Mouse (Mus musculus) effector memory CD4-positive, alpha-beta T cell, adult 7 months (primary cell): ENCODE measurements around the gene Fgd5. TPM values are rescaled to one million over a fixed set of nuclear protein-coding genes. Genes with fewer than 3 reads are reported as not detected.

ENCODE experiments used
- polyA plus RNA-seq: library from polyadenylated mRNA; unstranded; fragments of 100-300 nt; shearing (Covaris generic); gene quantifications from one replicate; pipeline ENCODE4 v1.2.1, GENCODE M21; 2017

The Fgd5 gene
- 0.21 TPM for polyA plus RNA-seq

DNA sequence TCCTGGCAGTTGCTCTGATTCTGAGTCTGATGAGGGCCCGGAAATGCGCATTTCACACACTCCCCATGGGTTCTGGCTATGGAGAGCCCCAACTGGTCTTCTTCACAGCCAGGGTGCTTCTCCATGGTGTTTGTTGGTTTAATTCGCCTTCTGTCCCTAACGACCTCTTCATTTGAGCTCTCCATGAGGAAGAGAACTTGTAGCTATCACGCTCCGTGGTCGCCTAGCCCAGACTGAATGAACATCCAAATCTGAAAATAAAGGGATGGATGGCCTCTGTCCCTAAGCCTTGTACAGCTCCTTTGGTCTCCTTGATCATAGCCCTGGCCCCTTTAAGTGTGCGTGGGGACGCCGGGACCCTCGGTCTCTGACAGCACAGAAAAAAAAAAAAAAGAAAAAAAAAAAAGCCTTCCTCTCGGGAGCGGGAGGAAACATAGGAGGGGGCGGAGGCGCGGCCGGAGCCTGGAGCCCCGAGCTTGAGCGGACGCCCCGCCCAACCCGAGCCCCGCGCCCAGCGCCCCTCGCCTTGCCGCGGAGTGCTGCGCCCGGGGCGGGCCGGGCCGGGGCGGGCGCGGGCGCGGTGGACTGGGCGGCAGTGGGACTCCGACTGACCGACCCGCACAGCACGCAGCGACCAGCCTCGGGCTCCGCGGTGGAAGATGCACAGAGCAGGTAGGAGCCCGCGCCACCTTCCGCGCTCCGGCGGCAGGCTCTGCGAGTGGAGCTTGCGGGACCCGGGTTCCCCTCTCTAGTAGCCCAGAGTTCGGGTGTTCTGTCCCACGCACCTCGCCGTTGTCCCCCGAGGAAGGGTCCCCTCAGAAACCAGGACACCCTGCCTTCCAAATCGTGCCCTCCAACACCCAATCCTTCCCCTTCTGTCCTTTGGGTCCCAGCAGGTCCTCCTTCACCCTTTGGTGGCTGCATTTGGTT lies at the start of gene Fgd5:
Gene Fgd5, plus strand, starts transcription at position 508 of the 930 bp plus-strand sequence.

DNA sequence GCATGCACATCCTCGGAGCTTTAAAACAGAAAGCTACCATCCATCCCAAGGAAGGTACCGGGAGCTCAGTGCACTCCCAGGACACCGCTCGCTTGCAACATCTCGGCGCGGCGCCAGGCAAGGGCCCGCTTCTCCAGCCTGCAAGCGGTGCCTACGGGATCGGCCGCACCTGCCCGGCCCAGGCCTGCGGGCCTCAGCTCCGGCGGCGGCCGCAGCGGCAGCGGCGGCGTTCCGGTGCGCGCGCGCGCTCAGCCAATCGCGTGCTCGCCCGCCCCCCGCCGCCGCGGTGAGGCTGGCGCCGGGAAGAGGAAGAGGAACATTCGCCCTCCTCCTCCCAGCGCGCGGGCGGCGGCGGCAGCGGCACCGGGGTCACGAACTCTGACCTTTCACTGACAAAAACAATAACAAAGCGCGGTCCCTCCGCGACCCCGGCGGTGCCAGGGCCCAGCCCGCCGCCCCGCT lies 112.5 kb downstream of the Fgd5 start, which contains the start of gene Nr2c2:
Gene Nr2c2, plus strand, starts transcription at position 261 of the 462 bp plus-strand sequence.

Other genes with a start within 250 kb of the Fgd5 start
- gene Grip2, start 151.6 kb upstream of the Fgd5 start, polyA plus RNA-seq: 0.22 TPM
- gene Ccdc174, start 100.8 kb upstream of the Fgd5 start, polyA plus RNA-seq: 31.1 TPM
- not detected for gene 4930590J08Rik, start 76.1 kb upstream of the Fgd5 start, polyA plus RNA-seq
- gene Nr2c2, start 112.5 kb downstream of the Fgd5 start, polyA plus RNA-seq: 62.3 TPM
- gene Mrps25, start 205.2 kb downstream of the Fgd5 start, polyA plus RNA-seq: 31.6 TPM
- 19.9 TPM for gene Rbsn, start 236.0 kb downstream of the Fgd5 start, polyA plus RNA-seq